Mouse (Mus musculus) kidney, embryonic 14.5 days (tissue): ENCODE results near the gene Phf7. TPM values are rescaled to one million over a fixed set of nuclear protein-coding genes. Genes with fewer than 3 reads are reported as not detected.
A peak's percentile ranks its signal among the peaks of the same experiment; 100 is the strongest.

ENCODE experiments used
- ATAC-seq: fragments of 200-750 bp; cut with Nextera tagmentation; 2 replicates; pipeline ENCODE4 v1.8.0; 2017; ENCODE audit warnings: moderate number of reproducible peaks, mild to moderate bottlenecking, moderate TSS enrichment, moderate library complexity; ENCODE audit not compliant: low FRiP score, low TSS enrichment
- H3K27ac ChIP-seq: fragments of 300-500 bp; sonication (generic); 2 replicates; pipeline ENCODE4 v1.5.1; 2014; ENCODE audit warnings: low read depth, mild to moderate bottlenecking, low read length, moderate library complexity, mixed read lengths
- H3K27me3 ChIP-seq: fragments of 300-500 bp; sonication (generic); 2 replicates; pipeline ENCODE4 v1.6.1; 2014; ENCODE audit warnings: mild to moderate bottlenecking, low read length; ENCODE audit not compliant: control insufficient read depth, insufficient read depth
- H3K36me3 ChIP-seq: fragments of 300-500 bp; sonication (generic); 2 replicates; pipeline ENCODE4 v1.6.1; 2014; ENCODE audit warnings: low read length, mixed read lengths; ENCODE audit not compliant: control insufficient read depth, insufficient read depth
- H3K4me1 ChIP-seq: fragments of 300-500 bp; sonication (generic); 2 replicates; pipeline ENCODE4 v1.6.1; 2014; ENCODE audit warnings: low read length, mixed read lengths; ENCODE audit not compliant: control insufficient read depth, insufficient read depth
- H3K4me2 ChIP-seq: fragments of 300-500 bp; sonication (generic); replicated peaks from 2 replicates; pipeline ENCODE4 v1.6.1; 2014; ENCODE audit warnings: low read depth, mild to moderate bottlenecking, low read length
- H3K4me3 ChIP-seq: fragments of 300-500 bp; sonication (generic); 2 replicates; pipeline ENCODE4 v1.5.1; 2014; ENCODE audit warnings: mild to moderate bottlenecking, low read length
- H3K9ac ChIP-seq: fragments of 300-500 bp; sonication (generic); 2 replicates; pipeline ENCODE4 v1.6.1; 2014; ENCODE audit warnings: low read depth, mild to moderate bottlenecking, low read length, moderate library complexity
- H3K9me3 ChIP-seq: fragments of 300-500 bp; sonication (generic); 2 replicates; pipeline ENCODE4 v1.6.1; 2016; ENCODE audit warnings: low read length; ENCODE audit not compliant: control insufficient read depth
- WGBS: fragments of 180-500 bp; shearing (Covaris S2); extraction: QIAGEN DNeasy Blood & Tissue Kit; methylation state at CpG from one replicate; pipeline ENCODE4 v1.1.7; 2014; 5-methylcytosine and 5-hydroxymethylcytosine counted together
- polyA plus RNA-seq: library from polyadenylated mRNA; unstranded; fragments of >200 nt; fragmentation: Nextera tagmentation; extraction: Ambion mirVana; gene quantifications from 2 replicates; pipeline ENCODE4 v1.2.1, GENCODE M21; 2014

Gene Phf7
- polyA plus RNA-seq, 1 experiment from 2014 or later: 14.7 TPM

DNA sequence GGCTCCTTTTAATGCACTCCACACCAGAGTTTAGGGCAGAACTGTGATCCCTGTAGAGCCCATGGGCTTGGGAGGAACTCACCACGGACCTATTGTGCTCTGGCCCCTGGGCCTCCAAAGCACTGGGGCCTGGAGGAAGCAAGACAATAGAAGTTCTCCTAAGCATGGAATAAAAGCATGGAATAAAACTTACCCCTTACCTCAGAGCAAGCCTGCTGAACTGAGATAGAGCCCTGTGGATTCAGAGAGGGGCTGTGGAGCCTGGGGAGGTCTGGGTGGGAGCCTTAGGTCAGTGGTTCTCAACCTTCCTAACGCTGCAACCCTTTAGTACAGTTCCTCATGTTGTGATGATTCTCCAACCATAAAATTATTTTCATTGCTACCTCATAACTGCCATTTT lies 34.3 kb downstream of the Phf7 start, which contains the start of gene Nisch:
Nisch (minus strand) TSS at position 101 of the 400 bp plus-strand sequence.
- WGBS: 68% methylated on average over 2 of the region's 2 CpGs
- H3K9ac ChIP-seq: peak within 1 kb of the TSS; percentile 45

DNA sequence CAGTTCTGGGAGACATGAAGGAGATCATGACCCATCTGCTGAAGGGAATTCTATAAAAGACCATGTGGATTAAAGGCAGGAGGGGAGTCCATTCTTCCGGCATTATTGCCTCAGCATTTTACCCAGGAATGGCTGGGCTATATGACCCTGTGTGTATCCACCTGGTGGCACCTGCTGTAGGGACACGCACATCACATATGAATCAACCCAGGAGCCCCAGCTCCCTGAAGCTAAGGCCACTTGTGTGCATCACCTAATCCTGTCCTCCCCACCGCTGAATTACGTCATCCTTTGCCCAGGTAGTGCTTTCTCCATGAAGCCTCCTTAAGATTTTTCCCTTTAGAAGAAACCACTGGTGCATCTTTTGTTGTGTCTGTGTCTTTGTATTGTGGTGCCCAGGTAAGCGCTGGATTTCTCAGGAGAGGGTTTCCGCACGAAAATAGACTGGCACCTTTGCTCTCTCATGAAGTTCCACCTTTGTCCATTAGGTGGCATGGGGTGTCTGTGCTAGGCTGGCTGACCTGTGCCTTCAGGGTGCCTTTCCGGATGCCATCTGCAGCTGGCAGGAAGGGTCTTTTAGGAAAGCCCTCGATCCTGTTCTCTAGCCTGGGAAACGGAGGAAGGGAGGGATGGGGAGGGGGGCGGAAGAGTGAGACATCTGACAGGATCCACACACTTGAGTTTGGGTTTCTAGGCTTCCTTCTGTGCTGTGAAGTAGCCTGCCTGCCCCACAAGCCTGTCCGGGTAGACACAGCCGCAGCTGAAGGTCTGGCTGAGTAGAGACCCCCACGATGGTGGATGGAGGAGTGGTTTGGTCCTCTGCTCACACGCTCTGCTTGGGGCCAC lies 35.7 kb downstream of the Phf7 start:
- Histone ChIP-seq H3K27me3 (no peaks in the 10 kb centered on the region), H3K4me1 (peaks cover 3% of the 10 kb centered on the region; the same call in 1 of the 2 replicates), H3K9ac (peak overlapping the region; percentile 32), H3K4me3 (no peak overlapping the region), H3K4me2 (no peak overlapping the region), H3K36me3 (no peaks in the 10 kb centered on the region), H3K27ac (no peak overlapping the region), H3K9me3 (no peaks in the 10 kb centered on the region)
- ATAC-seq: peak; percentile 38; the same call in 1 of the 2 replicates
- WGBS: 31% methylated on average over 15 of the region's 15 CpGs

More for the DNA sequence above, 34.3 kb downstream of the Phf7 start, which contains the start of gene Nisch:
- H3K4me2 ChIP-seq: peak within 1 kb of the TSS; percentile 22; the same call in 1 of the 2 replicates
- no peaks in the 10 kb centered on the region for H3K36me3 ChIP-seq
- no peak for ATAC-seq
- no peaks in the 10 kb centered on the region for H3K9me3 ChIP-seq
- H3K27me3 ChIP-seq: no peaks in the 10 kb centered on the region
- H3K4me1 ChIP-seq: peaks cover 3% of the 10 kb centered on the region; the same call in 1 of the 2 replicates
- no peak within 1 kb of the TSS for H3K27ac ChIP-seq
- H3K4me3 ChIP-seq: no peak within 1 kb of the TSS

GRCm38 (mm10) chr14:31214684-31215083 lies 36.4 kb downstream of the Phf7 start:
- no peak overlapping the region for H3K4me3 ChIP-seq
- H3K36me3 ChIP-seq: no peaks in the 10 kb centered on the region
- H3K9ac ChIP-seq: no peak overlapping the region
- H3K4me1 ChIP-seq: peaks cover 3% of the 10 kb centered on the region; the same call in 1 of the 2 replicates
- 86% methylated on average over 3 of the region's 3 CpGs for WGBS
- H3K9me3 ChIP-seq: no peaks in the 10 kb centered on the region
- H3K27ac ChIP-seq: no peak overlapping the region
- ATAC-seq: no peak
- H3K27me3 ChIP-seq: no peaks in the 10 kb centered on the region
- no peak overlapping the region for H3K4me2 ChIP-seq

DNA sequence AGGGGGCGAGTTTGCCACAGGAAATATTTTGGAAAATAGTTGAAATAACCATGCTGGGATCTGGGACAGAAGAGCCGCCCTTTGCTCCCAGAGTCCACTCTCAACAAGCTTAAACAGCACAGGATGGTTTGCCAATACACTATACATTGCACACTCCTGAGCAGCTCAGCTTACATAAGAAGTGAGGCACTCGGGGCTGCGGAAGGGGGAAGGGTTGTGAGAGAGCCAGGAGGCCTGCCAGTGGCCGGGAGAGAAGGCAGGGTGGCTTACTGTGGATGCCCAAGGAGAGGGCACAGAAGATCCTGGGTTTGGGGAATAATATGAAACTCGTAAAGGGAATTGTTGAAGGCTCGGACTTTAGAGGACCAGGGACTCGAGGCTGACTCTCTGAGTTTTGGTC lies 37.2 kb downstream of the Phf7 start:
- no peak overlapping the region for H3K4me3 ChIP-seq
- H3K9ac ChIP-seq: no peak overlapping the region
- no peaks in the 10 kb centered on the region for H3K36me3 ChIP-seq
- WGBS: 70% methylated on average over 8 of the region's 8 CpGs
- ATAC-seq: no peak
- no peaks in the 10 kb centered on the region for H3K9me3 ChIP-seq
- no peak overlapping the region for H3K4me2 ChIP-seq
- no peaks in the 10 kb centered on the region for H3K27me3 ChIP-seq
- H3K4me1 ChIP-seq: peaks cover 3% of the 10 kb centered on the region; the same call in 1 of the 2 replicates
- H3K27ac ChIP-seq: no peak overlapping the region

DNA sequence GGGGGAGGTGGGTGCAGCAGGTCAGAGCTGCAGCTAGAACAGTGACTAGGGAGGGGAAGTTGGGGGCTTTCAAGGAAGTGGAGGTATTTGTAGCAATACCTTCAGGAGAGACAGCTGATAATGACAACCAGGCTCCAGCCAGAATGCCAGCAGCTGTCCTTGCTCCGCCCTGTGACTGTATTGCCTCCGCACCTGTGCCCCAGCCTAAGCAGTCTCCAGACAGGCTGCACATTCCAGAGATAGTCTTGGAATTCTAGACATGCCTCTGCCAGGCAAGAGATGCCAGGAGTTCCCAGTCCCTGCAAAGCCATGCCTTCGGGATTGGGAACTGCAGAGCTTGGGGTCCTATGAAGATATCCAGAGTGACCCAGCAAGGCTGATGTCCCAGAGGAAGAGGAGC lies 38.6 kb downstream of the Phf7 start:
- no peak overlapping the region for H3K9ac ChIP-seq
- no peak overlapping the region for H3K4me2 ChIP-seq
- H3K27ac ChIP-seq: no peak overlapping the region
- ATAC-seq: no peak
- H3K4me1 ChIP-seq: peaks cover 3% of the 10 kb centered on the region; the same call in 1 of the 2 replicates
- H3K9me3 ChIP-seq: no peaks in the 10 kb centered on the region
- no peaks in the 10 kb centered on the region for H3K27me3 ChIP-seq
- H3K36me3 ChIP-seq: no peaks in the 10 kb centered on the region
- WGBS: 85% methylated on average over 3 of the region's 3 CpGs
- no peak overlapping the region for H3K4me3 ChIP-seq

DNA sequence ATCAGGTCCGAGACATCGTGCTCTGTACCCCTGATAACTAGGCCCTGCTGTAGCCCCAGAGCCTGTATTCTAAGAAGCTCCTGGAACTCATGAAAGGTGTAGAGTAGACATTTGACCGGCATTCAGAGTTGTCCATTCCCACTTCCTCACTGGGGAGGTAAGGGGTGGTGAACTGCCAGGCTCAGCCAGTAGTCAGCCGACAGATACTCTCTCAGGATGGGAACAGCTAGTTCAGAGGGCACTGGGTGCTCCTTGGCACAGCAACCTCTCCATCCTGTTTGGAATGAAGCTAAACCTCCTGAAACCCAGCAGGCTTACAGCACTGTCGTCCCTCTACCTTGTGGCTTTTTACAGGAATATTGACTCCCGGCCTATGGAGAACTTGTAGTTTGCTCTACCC lies 39.3 kb downstream of the Phf7 start:
- H3K27me3 ChIP-seq: no peaks in the 10 kb centered on the region
- H3K9ac ChIP-seq: no peak overlapping the region
- H3K36me3 ChIP-seq: no peaks in the 10 kb centered on the region
- no peak overlapping the region for H3K4me3 ChIP-seq
- no peaks in the 10 kb centered on the region for H3K9me3 ChIP-seq
- no peaks in the 10 kb centered on the region for H3K4me1 ChIP-seq
- H3K27ac ChIP-seq: no peak overlapping the region
- ATAC-seq: no peak
- no peak overlapping the region for H3K4me2 ChIP-seq
- WGBS: 84% methylated on average over 6 of the region's 6 CpGs

DNA sequence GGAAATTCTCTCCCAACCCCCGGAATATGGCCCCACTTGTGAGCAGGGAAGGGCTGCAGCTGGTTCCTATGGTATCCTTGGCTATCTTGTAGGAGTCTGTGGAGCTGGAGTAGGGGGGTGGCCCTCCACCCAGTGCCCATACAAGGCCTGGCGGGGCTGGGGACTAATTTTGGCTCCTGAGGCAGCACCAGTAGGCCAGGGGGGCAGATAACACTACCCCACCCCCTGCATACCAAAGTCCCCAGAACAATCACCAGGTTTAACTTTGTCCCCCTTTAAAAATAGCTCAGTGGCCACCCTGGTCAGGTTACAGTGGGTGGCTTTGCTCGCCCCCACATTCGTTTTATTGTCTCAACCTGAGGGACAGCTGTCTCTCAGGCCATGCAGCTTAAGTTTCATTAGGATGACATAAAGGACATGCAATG lies 42.0 kb downstream of the Phf7 start:
- WGBS: 62% methylated on average over 4 of the region's 4 CpGs
- Histone ChIP-seq H3K27me3 (no peaks in the 10 kb centered on the region), H3K9me3 (no peaks in the 10 kb centered on the region), H3K36me3 (peaks cover 3% of the 10 kb centered on the region), H3K4me2 (no peak overlapping the region), H3K4me3 (no peak overlapping the region), H3K4me1 (peaks cover 11% of the 10 kb centered on the region), H3K27ac (no peak overlapping the region), H3K9ac (no peak overlapping the region)
- no peak for ATAC-seq

- H3K9ac ChIP-seq: no peak within 1 kb of the TSS
- H3K27me3 ChIP-seq: no peaks in the 10 kb centered on the region
- H3K27ac ChIP-seq: no peak within 1 kb of the TSS
- ATAC-seq: no peak
- WGBS: 63% methylated on average over 2 of the region's 2 CpGs
- peaks cover 12% of the 10 kb centered on the region for H3K4me1 ChIP-seq
- H3K4me2 ChIP-seq: peak within 1 kb of the TSS; percentile 91; the same call in 1 of the 2 replicates
- H3K4me3 ChIP-seq: no peak within 1 kb of the TSS; the same call in 1 of the 2 replicates
- no peaks in the 10 kb centered on the region for H3K9me3 ChIP-seq
- H3K36me3 ChIP-seq: peaks cover 13% of the 10 kb centered on the region
These were observed 43.0 kb downstream of the Phf7 start, which contains the start of gene Tnnc1 for GRCm38 (mm10) chr14:31208084-31208483. Gene Tnnc1 (plus strand): TSS chr14:31208312.
